Mouse (Mus musculus): ENCODE data around the gene Zfp715. TPM values are rescaled to one million over a fixed set of nuclear protein-coding genes. Genes with fewer than 3 reads are reported as not detected.
A peak's percentile ranks its signal among the peaks of the same experiment; 100 is the strongest.

Gene Zfp715
- total RNA-seq (2015) = 19.6 and 23.7 TPM in 2 replicates
- total RNA-seq (2017) = 15.9 and 23.5 TPM in 2 replicates

GRCm38 (mm10) chr7:43313013-43313428 is at the start of gene Zfp715:
Gene Zfp715, minus strand, starts transcription at chr7:43313294.
- peak; percentile 94 for ATAC-seq (ENCODE audit: poor library complexity, severe bottlenecking)

GRCm38 (mm10) chr7:43362021-43362420 is 48.9 kb upstream of the Zfp715 start:
- ATAC-seq (ENCODE audit: poor library complexity, severe bottlenecking) = no peak

GRCm38 (mm10) chr7:43361442-43361841 is 48.3 kb upstream of the Zfp715 start:
- peak; percentile 57; the same call in 1 of the 2 replicates for ATAC-seq (ENCODE audit: poor library complexity, severe bottlenecking)

GRCm38 (mm10) chr7:43358556-43358955 is 45.5 kb upstream of the Zfp715 start:
- ATAC-seq (ENCODE audit: poor library complexity, severe bottlenecking) = no peak

GRCm38 (mm10) chr7:43354893-43355835 is 42.1 kb upstream of the Zfp715 start:
- ATAC-seq (ENCODE audit: poor library complexity, severe bottlenecking) = no peak

GRCm38 (mm10) chr7:43353758-43354157 is 40.7 kb upstream of the Zfp715 start:
- ATAC-seq (ENCODE audit: poor library complexity, severe bottlenecking) = no peak

GRCm38 (mm10) chr7:43353118-43353517 is 40.0 kb upstream of the Zfp715 start:
- ATAC-seq (ENCODE audit: poor library complexity, severe bottlenecking) = peak; percentile 85

- ATAC-seq (ENCODE audit: poor library complexity, severe bottlenecking) = peak; percentile 41
Observed at GRCm38 (mm10) chr7:43351154-43351553, 38.1 kb upstream of the Zfp715 start, which contains the start of gene Siglecf. Gene Siglecf, plus strand, starts transcription at chr7:43351341.

- peak; percentile 58 for ATAC-seq (ENCODE audit: poor library complexity, severe bottlenecking)
Observed at GRCm38 (mm10) chr7:43349623-43350022, 36.5 kb upstream of the Zfp715 start.

GRCm38 (mm10) chr7:43346571-43346970 is 33.5 kb upstream of the Zfp715 start:
- ATAC-seq (ENCODE audit: poor library complexity, severe bottlenecking) = no peak

GRCm38 (mm10) chr7:43346148-43346547 is 33.1 kb upstream of the Zfp715 start:
- no peak for ATAC-seq (ENCODE audit: poor library complexity, severe bottlenecking)

- ATAC-seq (ENCODE audit: poor library complexity, severe bottlenecking) = no peak
Observed at GRCm38 (mm10) chr7:43344491-43344890, 31.4 kb upstream of the Zfp715 start.

GRCm38 (mm10) chr7:43344020-43344419 is 30.9 kb upstream of the Zfp715 start:
- ATAC-seq (ENCODE audit: poor library complexity, severe bottlenecking) = no peak

- ATAC-seq (ENCODE audit: poor library complexity, severe bottlenecking) = peak; percentile 70
Observed at GRCm38 (mm10) chr7:43343191-43343590, 30.1 kb upstream of the Zfp715 start.

- ATAC-seq (ENCODE audit: poor library complexity, severe bottlenecking) = no peak
Observed at GRCm38 (mm10) chr7:43340771-43341170, 27.7 kb upstream of the Zfp715 start.

GRCm38 (mm10) chr7:43333899-43334298 is 20.8 kb upstream of the Zfp715 start:
- ATAC-seq (ENCODE audit: poor library complexity, severe bottlenecking) = no peak

GRCm38 (mm10) chr7:43333203-43333602 is 20.1 kb upstream of the Zfp715 start:
- peak; percentile 57 for ATAC-seq (ENCODE audit: poor library complexity, severe bottlenecking)

GRCm38 (mm10) chr7:43328101-43328500 is 15.0 kb upstream of the Zfp715 start:
- no peak for ATAC-seq (ENCODE audit: poor library complexity, severe bottlenecking)

GRCm38 (mm10) chr7:43326223-43326780 is 13.2 kb upstream of the Zfp715 start:
- no peak for ATAC-seq (ENCODE audit: poor library complexity, severe bottlenecking)

- peak; percentile 45 for ATAC-seq (ENCODE audit: poor library complexity, severe bottlenecking)
Observed at GRCm38 (mm10) chr7:43312386-43313012, 595 bp downstream of the Zfp715 start.

- ATAC-seq (ENCODE audit: poor library complexity, severe bottlenecking) = no peak
Observed at GRCm38 (mm10) chr7:43311632-43312031, 1.5 kb downstream of the Zfp715 start.

Measured in megakaryocyte, adult 5-6 weeks (primary cell).